Mouse (Mus musculus): ENCODE measurements at regions not wholly inside any gene's neighbourhood (a gene's known extent, or its start where the extent isn't known, plus 50 kb on each side); places are given as distances from the start of the nearest gene placed in this dataset.

DNA sequence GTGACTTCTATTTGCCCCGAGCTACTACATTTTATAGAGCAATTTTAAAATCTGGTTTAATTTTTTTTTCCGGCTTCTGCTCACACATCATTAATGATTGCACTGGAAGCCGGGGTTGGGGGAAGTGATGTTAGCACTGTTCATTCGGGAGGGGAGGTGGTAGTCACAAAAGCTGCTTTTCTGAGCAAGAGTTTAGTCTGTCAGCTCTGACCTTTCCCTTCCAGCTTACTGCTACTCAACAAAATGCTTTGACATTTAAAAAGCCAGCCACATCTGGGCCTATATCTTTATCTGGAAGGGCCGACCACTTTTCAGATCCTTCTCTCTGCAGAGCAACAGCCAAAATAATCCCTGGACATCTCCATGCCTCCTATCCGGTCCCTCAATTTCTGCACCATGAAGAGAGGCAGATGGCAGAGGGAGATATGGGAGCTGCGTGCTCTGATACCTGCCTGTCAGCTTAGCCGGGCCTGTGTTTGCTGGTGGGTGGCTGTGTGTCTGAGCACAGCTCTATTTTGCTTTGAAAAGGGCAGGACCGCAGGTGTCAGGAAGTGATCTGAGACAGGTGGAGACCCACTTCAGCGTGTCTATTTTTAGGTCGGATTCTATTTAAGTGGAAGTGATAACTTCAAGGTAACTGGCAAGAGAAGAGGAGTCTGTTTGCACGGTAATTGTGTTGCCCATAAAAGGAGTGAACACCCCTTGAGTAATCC, 63.1 kb downstream of the Kcnf1 start:
- DNase-seq (ENCODE audit: low spot score in 2 of 2): no peak

DNA sequence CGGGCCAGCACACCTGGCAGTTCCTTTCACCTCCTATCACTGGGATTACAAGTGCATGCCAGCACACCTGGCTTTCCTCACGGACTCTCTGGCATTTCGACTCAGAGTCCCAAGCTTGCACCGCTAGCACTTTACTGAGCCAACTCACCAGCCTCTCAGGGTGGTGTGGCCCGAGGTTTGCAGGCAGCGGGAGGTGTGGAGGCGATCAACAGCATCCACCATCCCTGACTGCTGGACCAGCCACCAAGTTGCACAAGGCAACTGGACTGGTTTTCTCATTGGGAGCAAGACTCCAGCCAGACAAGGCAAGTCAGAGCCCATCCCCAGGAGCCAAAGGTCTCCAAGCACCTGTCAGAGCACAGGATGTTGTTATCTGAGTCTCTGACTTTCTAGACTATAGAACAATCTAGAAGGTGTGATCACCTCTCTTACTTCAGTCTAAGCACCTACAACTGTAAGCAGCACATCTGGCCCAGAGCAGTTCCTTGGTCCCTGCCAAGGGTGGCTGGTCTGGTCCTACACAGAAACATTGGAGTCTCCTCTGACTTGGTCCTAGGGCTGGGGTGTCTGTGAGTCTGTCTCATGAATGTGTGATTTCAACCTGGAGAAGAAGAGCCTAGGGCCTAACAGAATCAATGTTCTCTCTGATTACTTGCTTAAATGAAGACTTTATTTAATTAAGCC, 63.8 kb downstream of the Kcnf1 start:
- no peak for DNase-seq (ENCODE audit: low spot score in 2 of 2)

DNA sequence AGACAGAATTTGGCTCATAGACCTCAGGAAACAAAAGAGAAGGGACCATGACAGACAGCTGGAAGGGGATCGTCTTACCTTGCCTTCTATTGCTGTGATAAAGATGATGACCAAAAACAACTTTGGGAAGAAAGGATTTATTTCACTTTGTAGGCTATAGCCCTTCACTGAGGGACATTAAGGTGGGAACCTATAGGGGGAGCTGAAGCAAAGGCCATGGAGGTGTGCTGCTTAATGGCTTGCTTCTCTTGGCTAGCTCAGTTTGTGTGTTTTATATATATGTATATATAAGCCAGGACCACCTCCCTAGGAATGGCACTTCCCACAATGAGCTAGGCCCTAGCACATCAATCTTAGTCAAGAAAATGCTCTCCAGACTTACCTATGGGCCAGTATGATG, 70.5 kb downstream of the Kcnf1 start:
- DNase-seq (ENCODE audit: low spot score in 2 of 2): no peak

GRCm38 (mm10) chr12:17105057-17105712, 71.5 kb downstream of the Kcnf1 start:
- DNase-seq (ENCODE audit: low spot score in 2 of 2): no peak

DNA sequence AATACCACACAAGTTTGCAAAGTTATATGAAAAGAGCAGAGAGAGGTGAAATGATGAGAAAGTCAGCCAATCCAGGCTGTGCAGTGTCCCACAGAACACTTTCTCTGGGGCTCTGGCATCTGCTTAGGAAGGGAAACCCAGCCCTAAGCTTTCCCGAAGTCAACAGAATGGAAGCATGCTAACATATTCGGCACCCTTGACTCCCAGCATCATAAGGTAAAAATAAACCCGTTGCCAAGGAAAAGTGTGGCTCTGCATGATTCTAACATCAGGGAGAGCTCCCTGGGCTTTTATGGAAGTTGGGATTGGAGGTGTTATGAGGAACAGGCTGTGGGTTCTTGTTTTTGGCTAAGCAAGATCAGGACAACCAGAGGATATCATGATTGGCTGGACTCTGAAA, 74.8 kb downstream of the Kcnf1 start:
- no peak for DNase-seq (ENCODE audit: low spot score in 2 of 2)

DNA sequence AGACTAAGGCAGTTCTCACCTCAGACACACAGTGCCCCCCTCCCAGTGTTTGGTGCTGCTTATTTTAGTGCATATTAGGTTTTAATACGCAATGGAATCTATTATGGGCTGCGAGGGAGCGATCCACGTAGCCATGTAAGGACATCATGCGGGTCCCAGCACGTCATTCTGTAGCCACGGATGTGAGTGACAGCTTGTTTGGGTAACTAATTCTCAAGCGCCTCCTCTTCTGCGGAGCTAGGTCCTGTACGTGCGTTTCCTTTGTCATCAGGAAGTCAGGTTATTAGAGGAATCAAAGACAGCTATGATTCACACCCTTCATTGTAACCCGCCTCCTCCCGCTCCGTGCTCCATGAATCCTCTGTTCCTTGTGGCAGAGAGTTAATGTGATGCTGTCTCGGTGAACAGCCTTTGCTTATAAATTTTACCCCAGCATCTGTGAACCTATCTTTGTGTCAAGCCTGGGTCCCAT, 78.9 kb downstream of the Kcnf1 start:
- no peak for DNase-seq (ENCODE audit: low spot score in 2 of 2)

- no peak for DNase-seq (ENCODE audit: low spot score in 2 of 2)
These were observed 81.9 kb downstream of the Kcnf1 start for GRCm38 (mm10) chr12:17094758-17095157.

GRCm38 (mm10) chr12:17093772-17094171, 82.2 kb upstream of the 2410004P03Rik start:
- no peak for DNase-seq (ENCODE audit: low spot score in 2 of 2)

DNA sequence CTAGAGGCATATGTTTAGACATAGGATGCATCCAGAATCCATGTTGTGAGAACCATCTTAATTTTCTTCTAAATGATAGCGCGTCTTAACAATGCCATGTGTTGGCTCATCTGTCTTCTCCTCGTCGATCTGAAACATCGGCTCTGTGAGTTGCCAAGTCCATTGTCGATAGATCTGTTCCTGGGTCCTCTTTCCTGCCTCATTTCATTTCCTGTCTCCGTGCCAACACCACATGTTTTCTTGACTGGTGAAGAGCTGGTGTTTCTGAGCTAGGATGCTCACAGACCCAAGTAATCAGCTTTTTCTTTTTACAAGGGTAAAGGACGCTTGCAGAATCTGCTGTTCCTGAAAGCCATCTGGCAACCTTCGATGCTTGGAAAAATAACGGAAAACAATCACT, 79.5 kb upstream of the 2410004P03Rik start:
- DNase-seq (ENCODE audit: low spot score in 2 of 2): peak in 1 of 2 experiments; percentile 32

DNA sequence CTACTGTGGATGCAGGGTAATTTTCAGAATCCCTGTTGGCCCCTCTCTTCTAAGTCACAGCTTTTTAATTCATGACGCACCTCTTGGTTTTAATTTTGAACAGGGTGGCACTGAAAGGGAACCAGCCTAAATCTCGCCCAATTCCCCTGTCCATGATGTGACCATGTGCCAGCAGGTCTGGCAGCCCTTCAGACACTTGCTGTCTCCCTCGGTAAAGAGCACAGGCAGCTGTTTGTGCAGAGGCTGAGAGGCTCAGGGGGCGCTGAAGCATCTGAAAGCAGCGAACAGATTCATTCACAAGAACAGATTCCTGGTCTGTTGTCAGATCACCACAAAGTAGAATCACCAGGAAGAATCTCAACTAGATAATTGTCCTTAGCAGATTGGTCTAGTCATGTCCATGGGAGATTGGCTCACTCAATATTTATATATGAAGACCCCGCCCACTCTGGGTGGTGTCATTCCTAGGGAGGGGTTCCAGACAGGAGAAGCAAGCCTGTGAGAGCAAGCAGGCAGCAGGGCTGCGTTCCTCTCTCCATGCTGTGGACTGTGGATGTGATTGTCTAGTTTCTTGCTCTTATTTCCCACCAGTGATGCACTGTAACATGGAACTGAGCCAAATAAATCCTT, 78.3 kb upstream of the 2410004P03Rik start:
- no peak for DNase-seq (ENCODE audit: low spot score in 2 of 2)

DNA sequence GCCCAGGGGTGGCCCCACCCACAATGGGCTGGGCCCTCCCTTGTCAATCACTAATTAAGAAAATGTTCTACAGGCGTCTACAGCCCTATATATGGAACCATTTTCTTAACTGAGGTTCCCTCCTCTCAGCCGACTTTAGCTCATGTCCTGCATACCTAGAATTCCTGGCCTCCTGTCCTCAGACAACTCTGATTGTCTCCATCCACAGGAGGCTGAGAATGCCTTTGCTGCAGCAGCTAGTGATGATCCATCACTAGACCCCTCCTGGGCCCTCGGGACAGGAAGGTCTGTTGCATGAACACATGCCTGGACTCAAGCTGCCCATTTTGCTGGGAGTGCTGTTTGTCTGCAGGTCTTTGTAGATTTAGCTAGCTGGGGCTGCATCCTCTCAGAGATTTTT, 75.9 kb upstream of the 2410004P03Rik start:
- DNase-seq (ENCODE audit: low spot score in 2 of 2): no peak

DNA sequence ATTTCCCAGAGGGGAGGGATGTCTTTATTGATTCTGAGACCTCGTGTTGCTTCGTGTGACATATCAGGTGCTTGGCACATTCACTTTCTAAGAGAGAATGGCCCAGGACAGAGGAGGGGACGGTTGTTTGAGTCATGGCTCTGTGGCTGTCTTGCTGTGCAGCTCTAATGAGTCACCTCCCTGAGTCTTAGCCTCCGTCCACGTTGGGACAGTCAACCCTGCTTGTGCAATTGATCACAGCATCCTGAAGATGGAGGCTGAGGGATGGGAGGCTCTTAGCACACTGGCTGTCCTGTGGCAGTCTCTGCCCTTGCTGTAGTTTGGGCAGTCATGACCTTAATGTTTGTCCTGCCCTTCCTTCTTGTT, 73.7 kb upstream of the 2410004P03Rik start:
- DNase-seq (ENCODE audit: low spot score in 2 of 2): no peak

DNA sequence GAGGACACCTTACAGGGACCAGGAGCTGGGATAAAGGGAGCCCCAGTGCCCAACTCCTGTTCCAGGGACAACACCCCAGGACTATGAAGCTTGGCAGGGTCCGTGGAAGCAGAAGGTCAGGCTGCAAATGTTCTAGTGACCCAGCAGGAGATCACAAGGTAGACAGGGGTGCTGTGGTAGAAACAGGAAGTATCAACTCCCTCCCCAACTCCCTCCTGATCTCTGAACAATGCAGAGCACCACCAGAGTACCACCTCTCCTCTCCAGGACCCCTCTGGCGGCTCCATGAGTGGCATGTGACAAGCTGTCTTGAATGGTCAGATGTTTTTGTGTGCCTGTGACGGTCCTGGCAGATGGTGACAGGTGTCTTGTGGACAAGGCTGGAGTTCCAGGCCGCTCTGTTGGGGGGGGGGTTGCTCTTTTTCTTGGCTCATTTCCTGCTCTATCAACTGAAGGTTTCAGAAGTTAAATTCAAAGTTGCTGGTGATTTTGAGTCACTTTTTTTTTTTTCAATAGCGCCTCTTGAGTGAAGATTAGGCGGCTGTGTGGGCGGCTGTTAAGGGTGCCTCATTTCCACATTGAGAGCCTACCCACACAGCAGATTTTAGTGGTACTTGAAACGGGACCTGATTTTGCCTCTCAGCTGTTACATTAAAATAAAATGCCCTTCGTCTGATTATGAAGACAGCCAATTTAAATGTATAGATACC, 73.1 kb upstream of the 2410004P03Rik start:
- no peak for DNase-seq (ENCODE audit: low spot score in 2 of 2)

- no peak for DNase-seq (ENCODE audit: low spot score in 2 of 2)
These were observed 60.3 kb upstream of the 2410004P03Rik start for GRCm38 (mm10) chr12:17071691-17072454.

DNA sequence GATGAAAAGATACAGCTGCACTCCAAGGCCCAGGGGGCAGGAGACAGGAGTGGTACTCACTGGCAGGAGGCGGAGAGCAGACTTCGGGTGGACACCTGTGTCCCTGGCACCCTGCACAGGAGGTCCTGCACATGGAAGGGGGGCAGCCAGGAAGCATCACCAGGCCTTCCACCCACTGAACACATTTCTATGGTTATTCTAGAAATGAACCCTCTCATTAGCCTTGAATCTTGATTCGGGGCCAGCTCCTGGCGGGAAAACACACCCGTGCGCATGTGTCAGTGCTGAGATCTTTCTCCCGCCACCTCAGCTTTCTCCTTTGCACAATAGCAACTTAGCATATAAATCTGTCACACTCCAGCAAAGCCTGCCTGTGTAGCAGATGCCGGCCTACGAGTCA, 58.3 kb upstream of the 2410004P03Rik start:
- peak in 1 of 2 experiments; percentile 33 for DNase-seq (ENCODE audit: low spot score in 2 of 2)

DNA sequence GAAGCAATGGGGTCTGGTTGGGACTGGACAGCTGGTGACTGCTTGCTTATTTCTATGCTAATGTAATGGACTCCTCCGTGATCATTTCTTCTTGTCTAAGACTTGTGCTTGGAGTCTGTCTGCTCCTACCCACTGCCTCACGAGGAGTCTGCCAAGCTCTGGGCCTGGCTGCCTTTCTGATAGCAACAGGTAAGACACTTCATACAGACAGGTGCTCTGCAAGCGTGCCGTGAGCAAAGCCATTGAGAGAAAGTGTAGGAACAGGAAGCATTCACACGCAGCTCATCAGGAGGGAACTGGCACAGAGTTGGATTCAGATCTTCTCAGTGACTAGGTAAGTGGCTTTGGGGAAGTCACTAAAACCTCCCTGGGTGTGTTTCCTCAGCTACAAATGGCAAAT, 57.6 kb upstream of the 2410004P03Rik start:
- DNase-seq (ENCODE audit: low spot score in 2 of 2): no peak

DNA sequence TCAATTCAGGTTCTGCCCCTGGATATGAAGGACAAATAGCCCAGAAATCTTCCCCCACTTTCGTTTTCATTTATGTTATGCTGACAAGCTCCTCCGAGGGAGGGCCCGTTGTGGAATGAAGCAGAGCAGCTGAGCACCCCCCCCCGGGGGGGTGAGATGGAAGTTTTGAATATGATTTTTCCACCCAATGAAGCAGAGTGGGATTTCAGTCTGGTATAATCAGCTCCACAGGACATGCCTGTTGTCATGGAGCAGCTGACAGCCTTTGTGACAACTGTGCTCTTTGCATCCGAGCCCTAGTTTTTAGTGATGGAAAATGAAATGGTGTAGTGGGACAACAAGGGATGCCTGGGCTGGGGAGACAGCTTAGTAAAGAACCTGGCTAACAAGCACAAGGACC, 52.4 kb upstream of the 2410004P03Rik start:
- no peak for DNase-seq (ENCODE audit: low spot score in 2 of 2)

All from cerebellum, postnatal 4 days (tissue).